Mouse (Mus musculus): ENCODE measurements around the gene Adam15. TPM values are rescaled to one million over a fixed set of nuclear protein-coding genes. Genes with fewer than 3 reads are reported as not detected.

Gene Adam15
- total RNA-seq, 2 experiments from 2014 or later = 45.9 to 79.9 TPM

DNA sequence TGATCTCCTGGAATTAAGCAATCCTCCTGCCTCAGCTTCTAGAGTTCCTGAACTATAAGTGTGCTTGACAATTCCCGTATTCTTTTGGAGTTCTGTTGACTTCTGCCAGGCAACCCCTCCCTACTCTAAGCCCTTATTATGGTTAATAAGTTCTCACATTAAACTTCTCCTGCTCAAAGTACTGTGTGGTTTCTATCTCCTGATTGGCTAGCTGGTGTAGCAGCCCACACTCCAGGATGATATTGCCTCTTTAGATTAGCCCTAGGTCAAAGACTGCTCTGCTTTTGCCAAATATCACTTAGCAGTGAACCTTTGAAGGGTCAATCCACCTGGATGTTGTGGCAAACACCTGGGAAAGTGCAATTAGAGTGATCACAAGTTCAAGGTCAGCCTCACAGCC, 49.7 kb downstream of the Adam15 start:
- DNase-seq = no peak

DNA sequence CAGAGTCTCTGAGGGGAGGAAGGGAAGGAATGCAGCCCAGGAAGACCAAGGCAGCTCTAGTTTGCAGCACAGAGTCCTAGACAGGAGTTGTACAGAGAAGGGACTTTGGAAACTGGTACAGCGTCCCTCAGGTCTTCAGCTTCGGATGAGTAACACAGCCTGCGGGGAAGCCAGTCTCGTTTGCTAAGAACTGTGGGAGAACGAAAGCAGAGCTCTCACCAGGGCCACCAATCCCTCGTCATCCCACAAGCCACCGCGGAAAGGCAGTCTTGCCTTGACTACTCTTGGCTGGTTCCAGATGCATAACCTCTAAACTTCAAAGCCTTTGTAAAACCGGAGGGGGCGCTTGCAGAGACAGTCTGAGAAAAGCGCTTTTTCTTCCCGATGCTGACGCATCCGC, 50.3 kb downstream of the Adam15 start:
- peak; percentile 64 to 67 for DNase-seq

DNA sequence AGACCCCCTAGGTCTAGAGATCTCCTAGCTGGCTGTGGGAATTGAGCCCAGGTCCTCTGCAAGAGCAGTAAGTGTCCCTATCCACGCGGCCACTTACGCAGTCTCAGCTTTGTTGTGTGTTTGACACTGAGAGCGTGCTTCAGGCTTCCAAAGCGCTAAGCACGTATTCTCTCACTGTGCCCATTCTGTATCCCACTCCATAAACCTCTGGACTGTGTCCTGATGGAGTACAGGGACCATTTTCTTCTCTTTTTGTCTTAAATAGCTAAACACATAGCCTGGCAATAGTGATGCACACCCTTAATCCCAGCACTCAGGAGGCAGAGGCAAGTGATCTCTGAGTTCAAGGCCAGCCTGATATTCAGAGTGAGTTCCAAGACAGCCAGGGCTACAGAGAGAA, 50.9 kb downstream of the Adam15 start:
- no peak for DNase-seq

DNA sequence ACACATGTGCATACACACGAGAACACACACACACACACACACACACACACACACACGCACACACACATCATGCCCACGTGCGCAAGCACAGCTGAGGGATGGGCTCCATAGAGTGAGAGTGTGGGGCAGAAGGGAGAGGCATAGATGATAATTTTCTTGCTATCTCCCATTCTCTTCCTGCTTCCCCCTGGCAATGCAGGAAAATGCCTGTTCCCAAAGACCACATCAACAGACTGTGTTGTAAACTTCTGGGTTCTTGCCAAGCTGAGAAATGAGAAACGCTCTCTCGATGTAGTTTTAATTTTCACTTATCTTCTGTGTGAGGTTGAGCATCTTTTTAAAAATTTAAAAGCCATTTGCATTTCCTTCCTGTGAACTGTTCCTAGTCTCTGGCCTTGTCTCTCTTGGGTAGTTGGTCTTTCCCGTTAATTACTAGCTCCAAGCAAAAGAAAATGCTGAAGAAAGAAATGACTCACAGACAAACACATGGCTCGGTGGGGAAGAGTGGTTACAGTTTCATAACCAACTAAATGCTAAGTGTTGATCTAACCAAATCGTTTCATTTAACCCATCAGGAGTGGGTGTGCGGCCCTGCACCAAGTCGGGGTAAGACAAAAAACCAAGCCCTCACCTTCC, 52.9 kb downstream of the Adam15 start:
- DNase-seq = no peak

DNA sequence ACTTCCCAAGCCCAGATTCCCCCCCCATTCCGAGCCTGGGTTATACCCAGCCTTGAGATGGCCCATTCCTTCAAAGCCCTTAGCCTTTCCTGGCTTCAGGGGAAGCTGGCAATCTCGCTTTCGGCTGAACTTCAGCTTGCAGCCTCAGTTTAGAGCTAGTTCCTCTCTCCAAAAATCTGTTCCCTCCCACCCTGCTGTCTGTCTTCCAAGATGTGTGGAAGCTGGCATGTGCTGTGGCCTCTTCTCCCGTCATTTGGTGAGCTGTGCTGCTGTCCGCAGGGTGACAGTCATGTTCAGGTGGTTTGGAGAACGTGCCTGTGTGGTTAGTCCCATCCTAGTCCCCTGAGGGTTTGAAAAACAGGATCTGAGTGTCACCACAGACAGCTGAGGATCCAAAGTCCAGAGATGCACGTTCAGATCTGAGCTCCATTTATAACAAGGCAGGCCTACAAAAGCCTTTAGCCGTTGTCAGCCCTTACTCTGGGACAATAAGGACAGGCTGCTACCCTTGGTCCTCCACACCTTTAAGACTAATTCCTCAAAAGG, 54.0 kb downstream of the Adam15 start:
- DNase-seq = no peak

DNA sequence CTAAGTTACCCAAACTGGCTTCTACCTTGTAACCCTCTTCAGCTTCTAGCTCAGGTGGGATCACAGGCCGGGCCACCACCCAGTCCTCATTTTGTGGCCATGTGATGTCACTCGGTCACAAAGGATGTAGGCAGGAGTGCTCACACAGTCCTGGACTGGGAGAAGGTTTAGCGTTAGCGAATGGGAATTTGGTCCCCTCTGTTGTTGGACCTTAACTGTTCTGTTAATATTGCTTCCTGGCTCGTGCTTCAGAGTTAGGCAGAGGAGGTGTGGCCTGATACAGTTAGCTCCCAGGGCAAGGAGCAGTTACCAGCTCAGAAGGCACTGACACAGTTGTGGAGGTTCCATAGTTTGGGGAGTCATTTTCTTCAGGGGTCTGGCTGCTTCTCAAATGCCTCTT, 55.6 kb downstream of the Adam15 start:
- no peak for DNase-seq

DNA sequence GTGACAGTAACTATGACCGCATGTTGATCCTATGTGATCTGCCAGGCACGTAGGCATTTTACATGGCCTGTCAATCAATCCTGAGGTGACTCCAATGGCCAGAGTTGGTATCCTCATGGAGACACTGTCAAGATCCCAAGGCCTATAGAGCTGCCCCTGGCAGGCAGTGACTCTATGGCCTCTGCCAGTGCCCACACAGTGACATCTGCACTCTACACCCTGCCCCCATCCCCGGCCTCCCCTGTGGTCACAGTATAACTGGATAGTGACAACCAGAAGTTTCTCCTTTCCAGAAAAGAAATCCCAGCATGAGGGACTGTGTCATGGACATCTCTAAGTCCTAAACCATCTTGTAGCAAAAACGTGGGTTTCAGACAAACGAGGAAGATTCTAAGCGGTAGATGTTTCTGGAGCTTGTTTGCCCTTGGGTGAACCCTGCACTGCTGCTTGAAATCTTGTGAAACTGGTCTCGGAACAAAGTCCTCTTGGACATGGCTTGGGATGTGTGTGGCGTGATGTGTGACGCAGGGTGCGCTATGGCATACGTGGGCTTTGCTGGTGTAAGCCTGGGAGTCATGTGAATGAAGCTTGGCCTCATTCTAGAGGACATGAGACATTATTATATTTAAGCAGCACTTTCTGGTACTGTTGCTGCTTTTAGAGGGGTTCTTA, 56.4 kb downstream of the Adam15 start:
- DNase-seq = no peak

DNA sequence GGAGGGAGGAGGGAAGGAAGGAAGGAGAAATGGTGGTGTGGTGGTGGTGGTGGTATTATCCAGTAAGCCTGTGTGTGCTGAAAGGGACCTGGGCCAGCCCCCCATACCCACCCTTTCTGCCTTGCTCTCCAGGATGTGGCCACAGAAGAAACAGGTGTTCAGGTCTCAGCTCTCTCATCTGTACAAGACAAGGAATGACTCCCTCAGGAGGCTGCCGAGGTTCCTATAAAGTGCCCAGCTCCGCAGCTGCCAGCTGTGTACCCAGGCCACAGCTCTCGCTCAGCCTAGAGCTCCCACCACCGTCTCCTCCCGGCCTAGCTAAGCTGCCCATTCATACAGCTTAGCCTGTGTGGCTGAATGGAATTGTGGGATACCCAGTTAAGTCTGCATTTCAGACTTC, 57.5 kb downstream of the Adam15 start:
- DNase-seq = no peak

DNA sequence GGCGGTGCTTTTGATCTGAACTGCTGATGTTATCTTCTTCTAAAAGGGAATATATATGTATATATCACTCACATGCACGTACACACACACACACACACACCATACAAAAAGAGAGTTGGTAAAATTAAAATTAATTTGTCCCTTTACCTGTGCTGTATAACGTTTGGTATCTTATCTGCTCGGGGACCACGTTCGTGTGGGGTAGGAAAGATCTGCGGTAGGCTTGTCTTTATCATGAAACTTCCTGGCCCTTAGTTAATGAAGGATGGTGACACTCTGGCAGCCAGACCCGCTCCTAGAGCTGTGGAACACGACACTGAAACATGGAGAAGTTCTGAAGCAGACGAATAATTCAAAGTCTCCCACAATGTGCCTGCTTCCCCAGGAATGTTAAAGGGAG, 57.9 kb downstream of the Adam15 start:
- DNase-seq = no peak

Other genes starting within 250 kb of the Adam15 start
- under 1 TPM in 1 of 2 experiments, not detected in 1; 0.17 TPM for gene Gm43738, start 248.9 kb downstream of the Adam15 start, total RNA-seq (2021)
- gene Fdps, start 248.0 kb downstream of the Adam15 start, total RNA-seq (2021) = 100 to 1,000 TPM; 353 to 497 TPM
- not detected for gene Pklr, start 213.9 kb downstream of the Adam15 start, total RNA-seq (2021)
- 1 to 10 TPM; 1.9 to 9.7 TPM for gene Hcn3, start 189.8 kb downstream of the Adam15 start, total RNA-seq (2021)
- 10 to 100 TPM; 55.2 to 55.7 TPM for gene Clk2, start 185.2 kb downstream of the Adam15 start, total RNA-seq (2021)
- 10 to 100 TPM; 77.5 to 96.1 TPM for gene Scamp3, start 172.5 kb downstream of the Adam15 start, total RNA-seq (2021)
- 10 to 100 TPM; 13.5 to 17.1 TPM for gene Fam189b, start 166.9 kb downstream of the Adam15 start, total RNA-seq (2021)
- 10 to 100 TPM; 64.2 to 70.6 TPM for gene Gba, start 147.1 kb downstream of the Adam15 start, total RNA-seq (2021)
- gene Thbs3, start 134.8 kb downstream of the Adam15 start, total RNA-seq (2021) = 10 to 100 TPM in 1 of 2 experiments, 1 to 10 TPM in 1; 7.7 to 11.4 TPM
- gene Mtx1, start 122.9 kb downstream of the Adam15 start, total RNA-seq (2021) = 100 to 1,000 TPM; 136 to 165 TPM
- under 1 TPM in 1 of 2 experiments, not detected in 1; 0.56 TPM for gene Muc1, start 120.9 kb downstream of the Adam15 start, total RNA-seq (2021)
- 100 to 1,000 TPM; 114 to 139 TPM for gene Krtcap2, start 104.0 kb downstream of the Adam15 start, total RNA-seq (2021)
- 1 to 10 TPM; 1.3 to 1.6 TPM for gene Trim46, start 103.7 kb downstream of the Adam15 start, total RNA-seq (2021)
- 100 to 1,000 TPM; 117 to 130 TPM for gene Dpm3, start 90.6 kb downstream of the Adam15 start, total RNA-seq (2021)
- gene Slc50a1, start 79.4 kb downstream of the Adam15 start, total RNA-seq (2021) = 10 to 100 TPM; 42.0 to 47.7 TPM
- gene Efna1, start 68.9 kb downstream of the Adam15 start, total RNA-seq (2021) = 10 to 100 TPM in 1 of 2 experiments, 1 to 10 TPM in 1; 9.8 to 12.5 TPM
- under 1 TPM; 0.23 to 0.53 TPM for gene Efna3, start 27.0 kb downstream of the Adam15 start, total RNA-seq (2021)
- gene Efna4, start 12.0 kb downstream of the Adam15 start, total RNA-seq (2021) = 1 to 10 TPM in 1 of 2 experiments, under 1 TPM in 1; 0.93 to 1.3 TPM
- under 1 TPM; 0.20 to 0.56 TPM for gene Dcst2, start 12.0 kb upstream of the Adam15 start, total RNA-seq (2021)
- under 1 TPM in 1 of 2 experiments, not detected in 1; 0.56 TPM for gene Dcst1, start 15.3 kb upstream of the Adam15 start, total RNA-seq (2021)
- gene Zbtb7b, start 44.8 kb upstream of the Adam15 start, total RNA-seq (2021) = 10 to 100 TPM; 71.9 to 85.2 TPM
- 1 to 10 TPM in 1 of 2 experiments, under 1 TPM in 1; 0.40 to 1.3 TPM for gene Lenep, start 52.8 kb upstream of the Adam15 start, total RNA-seq (2021)
- gene Flad1, start 61.9 kb upstream of the Adam15 start, total RNA-seq (2021) = 10 to 100 TPM; 23.3 to 30.0 TPM
- 10 to 100 TPM; 25.1 to 36.1 TPM for gene Cks1b, start 68.4 kb upstream of the Adam15 start, total RNA-seq (2021)
- gene Shc1, start 68.4 kb upstream of the Adam15 start, total RNA-seq (2021) = 10 to 100 TPM; 89.6 to 93.7 TPM
- 10 to 100 TPM; 35.0 to 40.6 TPM for gene Pygo2, start 80.2 kb upstream of the Adam15 start, total RNA-seq (2021)
- 10 to 100 TPM; 47.9 to 56.9 TPM for gene Pbxip1, start 86.7 kb upstream of the Adam15 start, total RNA-seq (2021)
- gene Pmvk, start 104.5 kb upstream of the Adam15 start, total RNA-seq (2021) = 10 to 100 TPM; 25.2 to 36.2 TPM
- gene Kcnn3, start 170.2 kb upstream of the Adam15 start, total RNA-seq (2021) = 1 to 10 TPM; 3.4 to 3.7 TPM

All from adrenal gland, postnatal 36 days (tissue).